Mouse (Mus musculus): ENCODE measurements at regions not wholly inside any gene's neighbourhood (a gene's known extent, or its start where the extent isn't known, plus 50 kb on each side); places are given as distances from the start of the nearest gene placed in this dataset.

- TF ChIP-seq GATA1 (IDR thresholded peaks at IDR 0.05; ENCODE audit: low read length), result no peak
Measured at GRCm38 (mm10) chr3:15205266-15206229, 126.6 kb downstream of the Gm9733 start.

- TF ChIP-seq GATA1 (IDR thresholded peaks at IDR 0.05; ENCODE audit: low read length), result no peak
Measured at GRCm38 (mm10) chr3:15212357-15212756, 119.7 kb downstream of the Gm9733 start.

- TF ChIP-seq GATA1 (IDR thresholded peaks at IDR 0.05; ENCODE audit: low read length), result no peak
Measured at GRCm38 (mm10) chr3:15217591-15217990, 114.5 kb downstream of the Gm9733 start.

GRCm38 (mm10) chr3:15219275-15219674 is 112.8 kb downstream of the Gm9733 start:
- TF ChIP-seq GATA1 (IDR thresholded peaks at IDR 0.05; ENCODE audit: low read length), result no peak

- no peak for TF ChIP-seq GATA1 (IDR thresholded peaks at IDR 0.05; ENCODE audit: low read length)
Measured at GRCm38 (mm10) chr3:15223266-15223665, 108.8 kb downstream of the Gm9733 start.

GRCm38 (mm10) chr3:15224452-15224851 is 107.7 kb downstream of the Gm9733 start:
- peak; percentile 72 for TF ChIP-seq GATA1 (IDR thresholded peaks at IDR 0.05; ENCODE audit: low read length)

GRCm38 (mm10) chr3:15228641-15229040 is 103.5 kb downstream of the Gm9733 start:
- no peak for TF ChIP-seq GATA1 (IDR thresholded peaks at IDR 0.05; ENCODE audit: low read length)

- TF ChIP-seq GATA1 (IDR thresholded peaks at IDR 0.05; ENCODE audit: low read length), result no peak
Measured at GRCm38 (mm10) chr3:15230204-15230603, 101.9 kb downstream of the Gm9733 start.

GRCm38 (mm10) chr3:15231433-15231832 is 100.7 kb downstream of the Gm9733 start:
- no peak for TF ChIP-seq GATA1 (IDR thresholded peaks at IDR 0.05; ENCODE audit: low read length)

GRCm38 (mm10) chr3:15237817-15238432 is 94.2 kb downstream of the Gm9733 start:
- no peak for TF ChIP-seq GATA1 (IDR thresholded peaks at IDR 0.05; ENCODE audit: low read length)

- TF ChIP-seq GATA1 (IDR thresholded peaks at IDR 0.05; ENCODE audit: low read length), result peak; percentile 26
Measured at GRCm38 (mm10) chr3:15242388-15242787, 89.7 kb downstream of the Gm9733 start.

- no peak for TF ChIP-seq GATA1 (IDR thresholded peaks at IDR 0.05; ENCODE audit: low read length)
Measured at GRCm38 (mm10) chr3:15243584-15243983, 88.5 kb downstream of the Gm9733 start.

GRCm38 (mm10) chr3:15244999-15245398 is 87.1 kb downstream of the Gm9733 start:
- TF ChIP-seq GATA1 (IDR thresholded peaks at IDR 0.05; ENCODE audit: low read length), result no peak
